Mouse (Mus musculus) lung, postnatal 25 days (tissue): ENCODE results near the gene Scyl1.
A peak's percentile ranks its signal among the peaks of the same experiment; 100 is the strongest.

Source experiments
- DNase-seq: peaks from one replicate; pipeline ENCODE4 v3.0.0; 2022; ENCODE audit warnings: low spot score

Scyl1 gene

GRCm38 (mm10) chr19:5715793-5716688, 55.2 kb downstream of the Scyl1 start:
- DNase-seq = peak; percentile 67

- peak; percentile 88 for DNase-seq
These were observed 57.5 kb downstream of the Scyl1 start for GRCm38 (mm10) chr19:5713730-5714129.

- DNase-seq = no peak
These were observed 58.0 kb downstream of the Scyl1 start for GRCm38 (mm10) chr19:5713255-5713654.

- no peak for DNase-seq
These were observed 59.2 kb downstream of the Scyl1 start for GRCm38 (mm10) chr19:5711907-5712460.

- DNase-seq = peak; percentile 85
These were observed 60.0 kb downstream of the Scyl1 start for GRCm38 (mm10) chr19:5711218-5711617.

- no peak for DNase-seq
These were observed 60.6 kb downstream of the Scyl1 start for GRCm38 (mm10) chr19:5710581-5710980.

GRCm38 (mm10) chr19:5710068-5710467, 61.2 kb downstream of the Scyl1 start:
- no peak for DNase-seq
